Mouse (Mus musculus): ENCODE data around the gene Slc22a4.
"Not testable (repeated sequence)": the region's sequence is repeated elsewhere in the genome, so short reads cannot be mapped to it uniquely, and the experiment has no call there.

Slc22a4 gene

DNA sequence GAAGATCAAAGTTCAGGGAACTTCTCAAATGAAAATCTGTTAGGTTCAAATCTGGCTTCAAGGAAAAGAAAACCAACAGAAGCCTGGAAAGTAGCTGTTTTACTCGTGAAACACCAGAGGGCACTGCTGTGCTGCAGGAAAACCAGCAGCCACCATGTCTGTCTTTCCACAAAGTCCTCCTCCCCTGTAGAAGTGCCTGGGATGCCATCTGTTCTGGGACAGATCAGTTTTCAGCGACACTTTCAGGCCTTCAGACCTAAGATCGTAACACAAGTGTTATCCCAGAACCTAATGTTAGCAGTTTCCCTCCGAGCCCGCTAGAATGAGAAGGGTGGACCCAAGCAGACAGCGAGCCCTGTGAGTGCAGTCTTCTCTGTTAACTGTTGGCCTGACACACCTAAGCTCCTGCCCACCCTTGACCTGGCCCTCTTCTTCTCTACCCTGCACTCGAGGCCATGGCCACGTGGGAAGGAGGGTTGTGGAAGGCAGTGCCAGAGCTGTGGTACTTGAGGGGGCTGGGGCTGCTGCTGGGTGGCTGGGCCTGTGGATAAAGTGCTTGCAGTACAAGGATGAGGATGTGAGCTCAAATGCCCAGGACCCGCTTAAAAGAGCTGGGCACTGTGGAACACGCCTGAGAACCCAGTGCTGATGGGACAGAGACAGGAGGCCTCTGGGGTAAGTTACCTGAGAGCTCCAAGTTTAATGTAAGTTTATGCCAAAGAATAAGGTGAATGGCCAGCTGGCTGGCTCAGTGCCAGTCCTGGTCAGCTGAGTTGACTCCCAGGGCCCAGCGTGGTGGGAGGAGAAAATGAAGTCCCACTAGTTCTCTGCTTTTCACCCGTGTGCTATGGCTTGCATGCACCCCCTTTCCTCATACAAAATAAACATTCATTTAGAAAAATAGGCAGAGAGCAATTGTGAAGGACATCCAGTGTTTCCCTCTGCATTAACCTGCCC lies 24.9 kb downstream of the Slc22a4 start:
- DNase-seq = peak; percentile 81

- DNase-seq = peak; percentile 78
Measured at GRCm38 (mm10) chr11:54002147-54002760, 25.6 kb downstream of the Slc22a4 start.

DNA sequence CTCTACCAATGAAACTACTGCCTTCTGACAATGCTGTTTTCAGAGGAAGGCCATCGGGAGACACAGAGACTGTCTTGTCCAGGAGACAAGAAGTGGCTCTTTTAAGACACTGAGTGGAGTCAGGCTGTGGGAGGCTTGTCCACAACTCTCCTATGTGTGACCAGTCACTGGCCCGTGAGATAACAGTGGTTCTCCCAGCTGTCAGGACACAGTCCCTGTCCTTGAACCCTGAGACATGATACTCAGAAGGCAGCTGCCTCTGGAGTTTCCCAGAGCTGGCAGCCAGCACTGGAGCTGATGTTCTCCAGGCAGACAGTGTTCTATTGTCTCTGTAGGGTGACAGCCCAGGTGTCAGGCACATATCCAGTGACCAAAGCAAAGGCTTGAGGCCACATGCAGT lies 30.2 kb downstream of the Slc22a4 start:
- DNase-seq = no peak

GRCm38 (mm10) chr11:53992264-53992663 lies 35.6 kb downstream of the Slc22a4 start:
- no peak for DNase-seq

GRCm38 (mm10) chr11:53989232-53989631 lies 38.7 kb downstream of the Slc22a4 start:
- DNase-seq = no peak

GRCm38 (mm10) chr11:53988081-53988480 lies 39.8 kb downstream of the Slc22a4 start:
- no peak for DNase-seq

DNA sequence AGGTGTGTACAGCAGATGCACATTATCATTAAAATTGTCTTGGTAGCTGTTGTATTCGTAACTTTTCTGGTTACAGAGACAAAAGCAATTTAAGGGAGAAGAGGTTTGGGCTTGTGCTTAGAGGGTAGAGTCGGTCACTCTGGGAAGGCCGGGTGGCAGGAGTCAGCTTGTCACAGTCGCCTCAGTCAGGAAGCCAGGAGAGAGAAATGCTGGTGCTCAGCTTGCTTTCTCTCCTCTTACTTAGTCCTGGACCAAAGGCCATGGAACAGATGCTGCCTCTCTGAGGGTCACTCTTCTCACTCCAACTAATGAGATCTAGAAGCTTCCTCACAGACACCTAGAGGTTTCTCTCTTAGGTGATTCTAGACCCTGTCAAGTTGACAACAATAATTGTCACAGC lies 46.5 kb downstream of the Slc22a4 start:
- no peak for DNase-seq

DNA sequence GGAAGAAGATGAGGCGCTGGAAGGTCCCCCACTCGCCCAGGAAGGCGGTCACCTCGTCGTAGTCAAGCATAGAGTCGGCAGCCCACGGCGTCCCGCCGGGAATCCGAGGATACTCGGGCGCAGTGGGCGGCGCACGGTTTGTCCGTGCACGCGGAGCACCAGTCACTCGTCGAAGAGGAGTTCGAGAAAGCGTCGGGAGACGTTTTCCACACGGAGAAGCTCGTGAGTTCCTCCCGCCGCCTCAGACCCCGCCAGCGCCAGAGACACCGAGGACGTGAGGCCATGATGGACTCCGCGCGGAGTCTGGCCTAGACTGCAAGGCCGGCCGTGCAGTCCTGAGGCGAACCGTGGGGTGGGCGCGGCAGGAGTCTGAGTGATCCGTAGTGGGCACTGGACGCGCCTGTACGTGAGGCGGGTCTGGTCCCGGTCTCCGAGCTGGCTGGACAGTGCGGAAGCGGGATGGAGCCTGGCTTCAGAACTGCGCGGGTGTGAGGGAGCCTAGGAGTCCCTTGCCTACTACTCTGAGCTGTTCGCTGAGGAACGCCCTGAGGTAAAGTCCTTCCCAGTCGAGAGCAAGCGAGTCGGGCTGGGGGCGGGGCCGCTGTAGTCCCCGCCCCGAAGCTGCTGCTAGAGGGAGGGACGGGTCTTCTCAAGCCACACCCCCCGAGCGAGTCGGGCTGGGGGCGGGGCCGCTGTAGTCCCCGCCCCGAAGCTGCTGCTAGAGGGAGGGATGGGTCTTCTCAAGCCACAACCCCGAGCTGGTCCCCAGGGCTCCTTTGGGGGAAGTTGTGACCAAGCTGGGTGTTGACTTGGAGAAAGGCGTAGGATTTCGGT lies 47.9 kb downstream of the Slc22a4 start, which contains the start of gene Slc22a21:
TSS of gene Slc22a21 (minus strand) at position 545 of the 834 bp plus-strand sequence.
- DNase-seq = peak; percentile 54

GRCm38 (mm10) chr11:53979456-53979787 lies 48.5 kb downstream of the Slc22a4 start:
- not testable (repeated sequence) for DNase-seq

- DNase-seq = no peak
Measured at GRCm38 (mm10) chr11:53977672-53978071, 50.2 kb downstream of the Slc22a4 start.

DNA sequence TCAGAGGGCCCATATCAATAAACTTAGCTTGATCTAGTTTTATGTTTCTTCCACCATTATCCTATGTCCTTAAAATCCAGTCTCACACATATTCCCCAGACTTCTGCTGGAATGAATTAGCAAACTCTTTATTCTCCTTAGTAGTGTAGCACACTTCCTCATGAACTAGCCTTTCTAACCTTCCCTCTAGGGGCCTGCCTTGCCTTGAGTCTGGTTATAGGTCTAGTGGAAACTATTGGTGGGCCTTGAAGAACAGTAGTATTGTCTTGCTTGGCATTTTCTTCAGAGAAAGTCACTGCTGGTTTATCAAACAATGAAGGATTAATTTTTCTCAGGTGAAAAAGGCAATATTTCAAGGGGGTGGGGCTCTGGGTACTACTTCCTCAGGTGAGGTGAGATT lies 52.3 kb downstream of the Slc22a4 start:
- DNase-seq = no peak

GRCm38 (mm10) chr11:53958984-53959383 lies 68.9 kb downstream of the Slc22a4 start:
- DNase-seq = no peak

DNA sequence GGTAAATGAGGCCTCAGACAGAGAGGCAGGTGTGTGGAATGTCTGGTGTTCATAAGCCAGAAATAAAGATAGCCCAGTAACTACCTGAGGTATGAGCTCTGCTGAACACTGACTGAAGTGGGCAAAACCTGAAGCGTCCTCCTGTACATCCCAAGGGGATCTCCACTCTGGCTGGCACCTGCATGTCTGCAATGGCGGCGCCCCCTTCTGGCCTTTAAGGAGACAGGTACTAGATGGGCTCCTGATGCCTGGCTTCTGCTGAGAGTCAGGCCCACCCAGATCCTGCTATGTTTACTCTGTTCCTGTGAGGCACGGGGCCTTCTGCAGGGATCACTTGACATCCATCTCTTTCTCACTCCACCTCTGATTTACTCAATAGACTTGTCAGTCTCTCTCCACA lies 69.7 kb downstream of the Slc22a4 start:
- DNase-seq = not testable (repeated sequence)

DNA sequence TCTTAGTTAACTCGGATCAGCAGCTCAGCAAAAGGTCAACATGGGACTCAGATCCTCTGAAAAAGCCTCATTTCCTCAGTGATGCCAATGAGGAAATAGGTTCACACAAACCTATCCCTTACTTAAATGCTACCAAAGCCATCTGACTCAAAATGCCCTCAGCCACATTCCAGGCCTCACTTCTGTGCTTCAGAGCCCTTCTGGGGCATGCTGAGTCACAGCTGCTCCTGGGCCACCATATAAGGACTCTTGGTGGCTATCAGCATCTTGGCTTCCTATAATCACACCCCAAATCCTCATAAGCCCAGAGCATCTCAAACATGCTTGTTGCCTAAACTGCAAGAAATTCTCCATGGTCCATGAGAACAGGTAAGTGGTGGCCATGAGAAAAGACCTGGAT lies 71.3 kb downstream of the Slc22a4 start:
- DNase-seq = no peak

GRCm38 (mm10) chr11:53954653-53955052 lies 73.2 kb downstream of the Slc22a4 start:
- no peak for DNase-seq

DNA sequence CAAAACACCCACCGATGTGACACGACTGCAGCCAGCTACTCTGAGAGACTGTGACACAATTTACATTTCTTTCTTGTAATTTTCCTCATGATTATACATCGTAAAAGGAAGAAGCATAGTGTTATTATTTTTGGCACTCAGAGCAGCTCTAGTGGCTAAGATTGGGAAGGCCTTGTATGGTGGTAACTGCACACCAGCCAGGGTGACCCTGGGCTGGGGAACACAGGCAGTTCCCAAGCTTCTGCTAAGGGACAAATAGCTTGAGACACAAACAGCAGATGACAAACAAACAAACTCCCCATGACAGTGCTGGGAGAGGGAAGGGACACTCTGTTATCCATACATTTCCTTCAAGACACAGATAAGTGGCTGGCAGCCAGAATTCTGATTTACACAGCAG lies 77.8 kb downstream of the Slc22a4 start:
- not testable (repeated sequence) for DNase-seq

Data from cerebellum, adult 11-12 months (tissue).